Mouse (Mus musculus) lung, postnatal 0 days (tissue): ENCODE measurements at regions not wholly inside any gene's neighbourhood (a gene's known extent, or its start where the extent isn't known, plus 50 kb on each side); places are given as distances from the start of the nearest gene placed in this dataset.

Experiments
- ATAC-seq: fragments of 200-750 bp; cut with Nextera tagmentation; 2 replicates; pipeline ENCODE4 v1.8.0; 2017; ENCODE audit warnings: moderate library complexity
- DNase-seq: peaks from one replicate; pipeline ENCODE4 v3.0.0-alpha.2; 2016; ENCODE audit warnings: low spot score
- H3K27ac ChIP-seq: fragments of 300-500 bp; sonication (generic); 2 replicates; pipeline ENCODE4 v1.5.1; 2014; ENCODE audit warnings: antibody characterized with exemption, mild to moderate bottlenecking, low read length, mixed read lengths
- H3K27me3 ChIP-seq: fragments of 300-500 bp; sonication (generic); replicated peaks from 2 replicates; pipeline ENCODE4 v1.6.1; 2014; ENCODE audit warnings: low read length, mixed read lengths; ENCODE audit not compliant: insufficient read depth
- H3K36me3 ChIP-seq: fragments of 300-500 bp; sonication (generic); 2 replicates; pipeline ENCODE4 v1.6.1; 2014; ENCODE audit warnings: low read length, mixed read lengths; ENCODE audit not compliant: insufficient read depth
- H3K4me1 ChIP-seq: fragments of 300-500 bp; sonication (generic); 2 replicates; pipeline ENCODE4 v1.6.1; 2014; ENCODE audit warnings: antibody characterized with exemption, low read depth, low read length, mixed read lengths; ENCODE audit not compliant: insufficient read depth
- H3K4me2 ChIP-seq: fragments of 300-500 bp; sonication (generic); replicated peaks from 2 replicates; pipeline ENCODE4 v1.6.1; 2014; ENCODE audit warnings: low read depth, mild to moderate bottlenecking, low read length, moderate library complexity, mixed read lengths
- H3K4me3 ChIP-seq: fragments of 300-500 bp; sonication (generic); 2 replicates; pipeline ENCODE4 v1.5.1; 2014; ENCODE audit warnings: low read depth, low read length
- H3K9ac ChIP-seq: fragments of 300-500 bp; sonication (generic); replicated peaks from 2 replicates; pipeline ENCODE4 v1.6.1; 2014; ENCODE audit warnings: low read depth, mild to moderate bottlenecking
- H3K9me3 ChIP-seq: fragments of 300-500 bp; sonication (generic); 2 replicates; pipeline ENCODE4 v1.6.1; 2016; ENCODE audit warnings: low read length, mixed read lengths
- CTCF ChIP-seq: IDR thresholded peaks from 2 replicates; pipeline ENCODE4 v1.5.1; 2016; ENCODE audit warnings: antibody characterized with exemption, mild to moderate bottlenecking
- EP300 ChIP-seq: IDR thresholded peaks from 2 replicates; pipeline ENCODE4 v1.6.1; 2016; ENCODE audit warnings: antibody characterized with exemption, mild to moderate bottlenecking, control low read depth
- WGBS: fragments of 180-500 bp; shearing (Covaris S2); extraction: QIAGEN DNeasy Blood & Tissue Kit; methylation state at CpG from one replicate; pipeline ENCODE4 v1.1.7; 2014; 5-methylcytosine and 5-hydroxymethylcytosine counted together

DNA sequence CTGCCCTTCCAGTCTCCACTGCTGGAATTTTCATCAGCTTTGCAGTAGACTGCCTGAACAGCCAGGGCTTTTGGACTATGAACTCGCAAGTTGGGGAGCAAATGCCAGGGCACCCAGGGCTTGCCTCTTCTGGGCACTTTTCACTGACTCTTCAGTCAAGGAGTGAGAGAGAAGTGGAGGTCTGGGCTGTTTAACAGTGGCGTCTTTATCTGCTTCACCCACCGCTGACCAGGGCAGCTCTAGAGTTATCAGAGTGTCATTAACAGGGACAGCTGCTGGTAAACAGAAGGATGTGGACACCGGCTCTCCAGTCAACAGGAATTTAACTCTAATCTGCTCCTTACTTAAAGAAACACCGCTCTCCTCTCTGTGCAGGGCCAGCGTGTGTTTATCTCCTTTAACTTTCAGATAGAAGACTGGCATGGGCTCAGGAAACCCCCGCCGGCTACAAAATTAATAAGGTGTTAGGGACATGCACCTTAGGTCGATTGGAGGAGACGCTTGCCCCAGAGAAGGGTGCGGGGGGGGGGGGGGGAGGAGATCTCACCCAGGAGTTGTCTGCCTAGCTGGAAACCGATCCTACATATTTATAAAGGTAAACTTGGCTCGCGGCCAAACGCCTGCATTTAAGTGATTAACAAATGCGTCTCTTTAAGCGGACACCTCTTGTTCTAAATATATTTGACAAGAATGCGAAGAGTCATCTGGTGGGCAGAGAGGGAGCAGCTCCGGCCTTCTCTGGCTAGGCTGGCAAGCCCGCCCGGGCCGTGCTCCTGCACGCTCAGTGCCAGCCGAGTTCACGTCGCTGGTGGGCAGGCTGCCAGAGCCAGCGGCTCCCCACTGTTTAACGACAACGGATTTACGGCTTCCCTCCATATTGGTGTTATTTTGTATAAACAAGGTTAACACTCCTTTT lies 258.4 kb upstream of the Nr2f2 start:
- H3K9ac ChIP-seq, result no peak overlapping the region
- peaks cover 21% of the 10 kb centered on the region for H3K4me1 ChIP-seq
- H3K4me3 ChIP-seq, result peak overlapping the region; percentile 23
- H3K27me3 ChIP-seq, result no peaks in the 10 kb centered on the region
- peak; percentile 27; the same call in 1 of the 2 replicates for TF ChIP-seq EP300
- no peak for TF ChIP-seq CTCF
- WGBS, result 2% methylated on average over 30 of the region's 30 CpGs
- peak overlapping the region; percentile 64 for H3K27ac ChIP-seq
- ATAC-seq (peak; percentile 81), DNase-seq (peak; percentile 64)
- peak overlapping the region; percentile 43 for H3K4me2 ChIP-seq
- H3K9me3 ChIP-seq, result no peaks in the 10 kb centered on the region
- no peaks in the 10 kb centered on the region for H3K36me3 ChIP-seq

DNA sequence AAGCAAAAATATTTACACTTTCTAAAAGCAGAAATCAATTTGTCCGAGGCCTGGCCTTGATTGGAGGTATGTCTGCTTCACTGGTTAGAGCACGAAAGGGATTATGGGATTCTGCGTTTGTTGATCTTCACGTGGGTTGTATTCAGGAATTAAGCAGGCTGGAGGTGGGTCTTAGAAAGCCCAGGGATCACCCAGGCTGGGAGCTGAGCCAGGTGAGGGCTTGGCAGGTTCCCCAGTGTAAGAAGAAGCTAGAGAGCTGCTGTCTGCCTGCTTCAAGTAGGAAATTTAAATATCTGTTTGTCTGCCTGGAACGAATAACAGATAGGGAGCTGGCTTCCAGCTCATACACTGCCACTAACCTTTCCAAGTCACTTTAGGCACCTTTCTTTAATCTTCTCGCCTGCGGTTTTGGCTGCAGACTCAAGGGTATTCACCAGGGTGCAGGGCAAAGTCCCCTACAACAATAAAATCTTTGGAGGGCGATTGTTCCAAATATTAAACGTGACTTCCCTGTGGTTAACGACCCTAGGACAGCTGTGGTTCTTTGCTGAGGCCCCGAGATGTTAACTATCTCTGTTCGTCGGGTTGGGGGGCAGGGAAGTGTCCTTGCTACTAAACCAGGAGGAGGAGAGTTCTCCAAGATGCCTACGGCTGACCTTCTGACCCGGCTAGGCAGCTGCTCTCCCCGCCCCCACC lies 257.6 kb upstream of the Nr2f2 start:
- H3K27me3 ChIP-seq, result no peaks in the 10 kb centered on the region
- H3K9me3 ChIP-seq, result no peaks in the 10 kb centered on the region
- peaks cover 21% of the 10 kb centered on the region for H3K4me1 ChIP-seq
- DNase-seq, result no peak
- H3K9ac ChIP-seq, result no peak overlapping the region
- no peak overlapping the region for H3K4me3 ChIP-seq
- H3K27ac ChIP-seq, result peak overlapping the region; percentile 64
- no peak for TF ChIP-seq CTCF
- no peak for TF ChIP-seq EP300
- peak overlapping the region; percentile 43 for H3K4me2 ChIP-seq
- no peak for ATAC-seq
- no peaks in the 10 kb centered on the region for H3K36me3 ChIP-seq
- WGBS, result 17% methylated on average over 16 of the region's 16 CpGs

DNA sequence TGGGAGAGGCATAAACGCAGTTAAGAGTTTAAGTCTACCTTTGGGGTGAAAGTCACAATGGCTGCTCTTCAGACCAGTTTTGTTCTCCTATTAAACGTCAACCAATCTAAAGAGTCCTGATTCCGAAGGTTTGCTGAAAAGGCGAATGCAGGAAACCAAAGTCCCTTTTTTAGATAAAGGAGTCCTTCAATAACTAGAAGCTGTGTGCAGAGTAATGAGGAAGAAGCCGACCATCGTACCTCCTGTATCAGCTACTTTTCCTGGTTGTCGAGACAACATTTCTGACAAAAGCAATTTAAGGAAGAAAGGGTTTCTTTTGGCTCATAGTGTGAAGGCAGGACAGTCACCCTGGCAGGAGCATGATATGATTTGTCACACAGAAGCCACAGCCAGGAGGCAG lies 252.9 kb upstream of the Nr2f2 start:
- Histone ChIP-seq H3K4me3 (no peak overlapping the region), H3K4me1 (peaks cover 5% of the 10 kb centered on the region), H3K27ac (no peak overlapping the region), H3K9me3 (no peaks in the 10 kb centered on the region), H3K4me2 (no peak overlapping the region), H3K27me3 (no peaks in the 10 kb centered on the region), H3K9ac (no peak overlapping the region), H3K36me3 (no peaks in the 10 kb centered on the region)
- DNase-seq, result no peak
- 54% methylated on average over 7 of the region's 7 CpGs for WGBS
- ATAC-seq, result no peak
- TF ChIP-seq CTCF, result no peak
- no peak for TF ChIP-seq EP300

DNA sequence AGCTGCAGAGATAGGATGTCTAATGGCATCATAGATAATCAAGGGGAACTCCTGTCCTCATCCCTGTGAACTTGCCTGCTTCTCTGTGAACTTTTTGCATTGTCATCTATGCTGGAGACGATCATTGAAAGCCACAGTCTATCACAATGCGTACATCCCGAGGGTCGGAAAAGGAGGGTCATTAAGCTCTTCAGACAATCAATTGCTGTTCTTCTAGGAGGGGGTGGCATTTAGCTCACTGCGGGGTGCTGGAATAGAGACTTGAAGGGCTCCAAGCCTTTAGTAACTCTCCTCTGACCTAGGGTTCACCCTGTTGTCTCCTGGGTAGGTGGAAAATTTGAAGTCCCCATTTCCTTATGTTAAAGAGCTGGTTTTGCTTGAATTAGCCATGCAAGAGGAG lies 251.7 kb upstream of the Nr2f2 start:
- Histone ChIP-seq H3K36me3 (no peaks in the 10 kb centered on the region), H3K4me3 (no peak overlapping the region), H3K4me2 (no peak overlapping the region), H3K27me3 (no peaks in the 10 kb centered on the region), H3K4me1 (no peaks in the 10 kb centered on the region), H3K9ac (no peak overlapping the region), H3K27ac (no peak overlapping the region), H3K9me3 (no peaks in the 10 kb centered on the region)
- 67% methylated on average over 5 of the region's 5 CpGs for WGBS
- ATAC-seq (no peak), DNase-seq (no peak)
- no peak for TF ChIP-seq EP300
- no peak for TF ChIP-seq CTCF

DNA sequence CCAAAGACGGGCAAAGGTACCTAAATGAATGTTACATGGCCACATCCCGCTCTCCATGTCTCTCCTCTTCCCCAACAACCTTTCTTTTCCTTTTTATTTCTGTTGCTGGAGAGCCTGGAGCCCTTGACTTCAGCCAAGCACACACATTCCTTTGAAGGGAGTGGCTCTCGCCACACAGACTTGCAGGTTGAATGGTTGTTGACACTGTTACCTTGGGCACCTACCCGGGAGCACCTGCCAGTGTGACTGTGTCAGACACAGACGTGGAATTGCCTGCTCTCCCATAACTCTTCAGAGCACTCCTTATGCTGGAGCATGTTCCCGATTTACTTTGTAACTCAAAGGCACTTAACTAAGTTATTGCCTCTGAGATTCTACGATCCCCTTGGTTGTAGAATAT lies 240.0 kb upstream of the Nr2f2 start:
- whole genome bisulfite sequencing, result 62% methylated on average over 7 of the region's 7 CpGs

DNA sequence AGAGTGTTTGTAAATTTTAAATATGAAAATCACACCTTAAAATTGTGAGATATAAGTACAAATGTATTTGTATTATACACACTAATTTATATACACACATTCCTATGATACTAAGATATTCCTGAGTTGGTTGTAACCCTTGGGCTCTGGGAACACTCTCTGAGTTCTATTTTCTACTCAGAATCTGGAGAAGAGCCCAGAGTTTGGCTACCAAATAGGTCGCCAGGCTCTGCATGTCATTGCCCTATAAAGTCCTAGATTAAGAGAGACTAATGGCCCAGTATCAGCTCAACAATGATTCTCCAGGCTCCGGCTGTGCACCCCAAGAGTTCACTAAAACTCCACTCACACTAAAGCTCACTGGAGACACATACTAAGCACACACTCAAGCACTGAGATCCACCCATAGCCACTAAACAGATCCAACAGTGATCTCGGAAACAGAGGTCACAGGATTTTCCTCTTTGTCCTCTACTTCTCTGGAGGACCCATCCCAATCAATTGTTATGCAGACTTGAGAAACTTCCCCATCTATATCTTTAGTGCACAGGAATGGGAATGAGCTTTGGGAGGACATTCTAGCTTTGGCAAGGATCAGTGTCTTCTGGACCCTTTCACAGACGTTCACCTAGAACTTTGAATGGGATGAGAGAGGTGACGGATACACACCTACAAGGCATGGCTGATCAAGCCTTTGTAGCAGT lies 238.1 kb upstream of the Nr2f2 start:
- no peak for ATAC-seq
- Histone ChIP-seq H3K36me3 (no peaks in the 10 kb centered on the region), H3K27ac (no peak overlapping the region), H3K9me3 (no peaks in the 10 kb centered on the region), H3K9ac (no peak overlapping the region), H3K4me3 (no peak overlapping the region), H3K4me1 (no peaks in the 10 kb centered on the region), H3K27me3 (no peaks in the 10 kb centered on the region), H3K4me2 (no peak overlapping the region)
- WGBS, result 90% methylated on average over 5 of the region's 5 CpGs
- DNase-seq, result no peak
- TF ChIP-seq EP300 (no peak), CTCF (no peak)

More for the DNA sequence above, 240.0 kb upstream of the Nr2f2 start:
- ATAC-seq, result peak; percentile 100
- Histone ChIP-seq H3K9ac (no peak overlapping the region), H3K4me2 (no peak overlapping the region), H3K9me3 (no peaks in the 10 kb centered on the region), H3K4me1 (no peaks in the 10 kb centered on the region), H3K27me3 (no peaks in the 10 kb centered on the region), H3K27ac (peak overlapping the region; percentile 52), H3K4me3 (no peak overlapping the region), H3K36me3 (no peaks in the 10 kb centered on the region)
- TF ChIP-seq CTCF (no peak), EP300 (peak; percentile 87)
- DNase-seq, result peak; percentile 92
